Mouse (Mus musculus) stomach, postnatal 0 days (tissue): ENCODE data around the gene Prkcb.

Source experiments
- CTCF ChIP-seq: IDR thresholded peaks from 2 replicates; pipeline ENCODE4 v1.5.1; 2016; ENCODE audit warnings: antibody characterized with exemption, low read depth, mild to moderate bottlenecking, moderate library complexity
- EP300 ChIP-seq: optimal IDR thresholded peaks from 2 replicates; pipeline ENCODE3; 2016; ENCODE audit warnings: antibody characterized with exemption

DNA sequence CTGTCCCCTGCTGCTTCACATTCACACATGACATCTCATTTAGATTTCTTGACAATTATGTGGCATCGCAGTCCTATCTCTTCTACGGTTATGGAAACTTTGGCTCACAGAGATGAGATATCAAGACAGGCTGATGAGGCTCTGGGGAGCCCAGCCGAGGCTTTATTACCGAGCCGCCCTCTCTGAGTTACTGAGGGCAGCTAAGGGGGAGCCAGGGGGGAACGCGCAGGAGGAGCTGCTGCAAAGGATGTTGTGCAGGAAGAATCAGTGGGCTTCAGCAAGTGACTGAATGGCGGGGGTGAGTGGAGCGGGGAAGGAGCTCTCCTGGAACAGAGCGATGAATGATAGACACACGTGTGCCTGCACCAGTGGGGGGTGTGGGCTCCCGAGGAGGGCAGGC is 127.4 kb downstream of the Prkcb start:
- TF ChIP-seq CTCF (no peak), EP300 (no peak)
